Mouse (Mus musculus): ENCODE results near the gene Bdnf. TPM values are rescaled to one million over a fixed set of nuclear protein-coding genes. Genes with fewer than 3 reads are reported as not detected.

Bdnf gene
- 1.2 and 1.5 TPM in 2 replicates for polyA plus RNA-seq (2011; ENCODE audit: insufficient read depth, insufficient read length, low read depth, missing spikeins)

DNA sequence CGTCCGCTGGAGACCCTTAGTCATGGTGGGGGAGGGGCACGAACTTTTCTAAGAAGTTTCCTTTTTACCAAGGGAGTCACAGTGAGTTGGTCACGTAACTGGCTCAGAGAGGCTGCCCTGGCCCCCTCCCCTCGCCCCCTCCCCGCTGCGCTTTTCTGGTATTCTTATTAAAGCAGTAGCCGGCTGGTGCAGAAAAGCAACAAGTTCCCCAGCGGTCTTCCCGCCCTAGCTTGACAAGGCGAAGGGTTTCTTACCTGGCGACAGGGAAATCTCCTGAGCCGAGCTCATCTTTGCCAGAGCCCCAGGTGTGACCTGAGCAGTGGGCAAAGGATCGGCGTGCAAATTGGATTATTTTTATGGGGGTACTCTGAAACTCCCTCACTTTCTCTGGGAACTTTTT, at the start of gene Bdnf:
Bdnf (plus strand) TSS at position 169 of the 400 bp plus-strand sequence.
- H3K27ac ChIP-seq (ENCODE audit: insufficient read depth, low read length): no peak within 1 kb of the TSS
- H3K36me3 ChIP-seq (ENCODE audit: control insufficient read depth, insufficient read depth, low read length, poor library complexity, severe bottlenecking): no peaks in the 10 kb centered on the region
- peak within 1 kb of the TSS; percentile 63 for H3K9ac ChIP-seq (ENCODE audit: low read depth, poor library complexity, severe bottlenecking)
- H3K4me1 ChIP-seq (ENCODE audit: control insufficient read depth, insufficient read depth, low read length): no peaks in the 10 kb centered on the region
- peak within 1 kb of the TSS; percentile 62 for H3K4me3 ChIP-seq (ENCODE audit: low read depth, low read length)
- H3K27me3 ChIP-seq (ENCODE audit: control insufficient read depth, insufficient read depth, low read length, poor library complexity, severe bottlenecking): peaks cover 10% of the 10 kb centered on the region
- TF ChIP-seq CTCF (IDR thresholded peaks at IDR 0.05; ENCODE audit: low read depth, low read length): no peak
- TF ChIP-seq POLR2A (IDR thresholded peaks at IDR 0.05; ENCODE audit: insufficient read depth, low read length): no peak
- TF ChIP-seq EP300 (IDR thresholded peaks at IDR 0.05; ENCODE audit: insufficient read depth, low read depth, low read length): no peak
- H3K9me3 ChIP-seq (replicated peaks; ENCODE audit: control insufficient read depth, insufficient read depth, low read length, poor library complexity, severe bottlenecking): no peaks in the 10 kb centered on the region

DNA sequence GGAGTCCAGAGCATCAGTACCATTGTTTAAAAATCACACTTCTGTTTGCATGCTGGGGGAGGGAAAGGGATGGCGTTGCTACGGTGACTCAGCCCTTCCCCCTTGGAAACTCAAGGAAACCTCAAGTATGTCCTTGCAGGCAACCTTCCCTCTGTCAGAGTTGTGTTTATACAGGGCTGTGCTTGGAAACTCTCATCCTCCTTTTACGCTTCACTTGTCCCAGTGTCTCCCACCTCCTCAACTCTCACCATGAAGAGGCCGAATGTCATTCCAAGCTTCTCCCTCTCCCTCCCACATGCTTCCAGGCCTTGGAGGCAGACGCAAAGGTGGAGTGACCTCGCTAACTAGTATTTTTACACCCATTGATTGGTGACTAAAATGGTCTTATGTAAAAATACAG, 47.6 kb upstream of the Bdnf start:
- no peak for TF ChIP-seq POLR2A (IDR thresholded peaks at IDR 0.05; ENCODE audit: insufficient read depth, low read length)
- no peak for TF ChIP-seq CTCF (IDR thresholded peaks at IDR 0.05; ENCODE audit: low read depth, low read length)
- TF ChIP-seq EP300 (IDR thresholded peaks at IDR 0.05; ENCODE audit: insufficient read depth, low read depth, low read length): no peak
- Histone ChIP-seq H3K36me3 (ENCODE audit: control insufficient read depth, insufficient read depth, low read length, poor library complexity, severe bottlenecking) (no peaks in the 10 kb centered on the region), H3K27me3 (ENCODE audit: control insufficient read depth, insufficient read depth, low read length, poor library complexity, severe bottlenecking) (no peaks in the 10 kb centered on the region), H3K27ac (ENCODE audit: insufficient read depth, low read length) (no peak overlapping the region), H3K9me3 (replicated peaks; ENCODE audit: control insufficient read depth, insufficient read depth, low read length, poor library complexity, severe bottlenecking) (no peaks in the 10 kb centered on the region), H3K9ac (ENCODE audit: low read depth, poor library complexity, severe bottlenecking) (no peak overlapping the region), H3K4me3 (ENCODE audit: low read depth, low read length) (no peak overlapping the region), H3K4me1 (ENCODE audit: control insufficient read depth, insufficient read depth, low read length) (peaks cover 5% of the 10 kb centered on the region)

DNA sequence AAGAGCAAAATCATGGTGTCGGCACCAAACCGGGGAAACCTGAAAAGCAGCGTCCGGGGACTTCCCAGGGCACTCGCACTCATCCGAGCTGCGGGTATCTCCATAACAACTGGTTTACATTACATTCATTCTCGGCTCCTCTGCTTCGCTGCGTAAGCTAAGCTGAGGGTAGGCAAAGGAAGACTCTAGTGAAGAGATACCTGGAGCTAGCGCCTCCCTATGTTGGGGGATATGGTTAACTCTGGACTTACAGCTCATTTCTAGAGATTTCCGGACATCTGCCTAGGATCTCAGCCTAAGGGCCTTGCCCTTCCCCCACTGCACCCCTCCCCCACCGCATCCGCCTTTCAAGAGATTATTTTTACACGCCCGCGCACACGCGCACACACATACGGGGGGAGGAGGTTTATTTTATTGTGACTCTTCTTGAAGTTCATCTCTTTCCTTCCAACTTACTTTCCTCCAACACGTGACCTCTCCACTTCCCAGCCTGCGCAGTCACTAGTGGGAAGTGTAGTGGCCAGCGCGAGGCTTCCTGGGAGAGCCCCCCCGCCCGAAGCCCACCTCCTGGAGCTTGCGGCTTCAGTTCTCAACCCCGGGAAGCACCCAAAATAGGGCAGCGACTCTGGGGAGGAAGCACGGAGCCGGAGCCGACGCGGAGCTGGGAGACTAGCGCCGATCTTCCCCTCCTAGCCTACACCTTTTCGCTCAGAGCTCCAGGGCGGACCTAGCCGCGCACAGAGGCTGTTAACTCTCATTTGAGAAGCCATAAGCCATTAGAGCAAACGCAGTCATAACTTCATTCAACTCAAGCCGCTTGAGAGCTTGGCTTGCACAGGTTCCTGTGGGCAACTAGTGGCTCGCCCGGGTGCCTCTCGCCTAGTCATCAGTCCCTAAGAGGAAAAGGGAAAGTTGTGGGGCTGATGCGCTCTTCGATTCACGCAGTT, 718 bp upstream of the Bdnf start:
- H3K27ac ChIP-seq (ENCODE audit: insufficient read depth, low read length): no peak overlapping the region
- no peaks in the 10 kb centered on the region for H3K4me1 ChIP-seq (ENCODE audit: control insufficient read depth, insufficient read depth, low read length)
- H3K9ac ChIP-seq (ENCODE audit: low read depth, poor library complexity, severe bottlenecking): peak overlapping the region; percentile 63
- H3K9me3 ChIP-seq (replicated peaks; ENCODE audit: control insufficient read depth, insufficient read depth, low read length, poor library complexity, severe bottlenecking): no peaks in the 10 kb centered on the region
- no peak for TF ChIP-seq CTCF (IDR thresholded peaks at IDR 0.05; ENCODE audit: low read depth, low read length)
- TF ChIP-seq EP300 (IDR thresholded peaks at IDR 0.05; ENCODE audit: insufficient read depth, low read depth, low read length): no peak
- no peak for TF ChIP-seq POLR2A (IDR thresholded peaks at IDR 0.05; ENCODE audit: insufficient read depth, low read length)
- no peaks in the 10 kb centered on the region for H3K36me3 ChIP-seq (ENCODE audit: control insufficient read depth, insufficient read depth, low read length, poor library complexity, severe bottlenecking)
- peak overlapping the region; percentile 62 for H3K4me3 ChIP-seq (ENCODE audit: low read depth, low read length)
- peaks cover 10% of the 10 kb centered on the region for H3K27me3 ChIP-seq (ENCODE audit: control insufficient read depth, insufficient read depth, low read length, poor library complexity, severe bottlenecking)

DNA sequence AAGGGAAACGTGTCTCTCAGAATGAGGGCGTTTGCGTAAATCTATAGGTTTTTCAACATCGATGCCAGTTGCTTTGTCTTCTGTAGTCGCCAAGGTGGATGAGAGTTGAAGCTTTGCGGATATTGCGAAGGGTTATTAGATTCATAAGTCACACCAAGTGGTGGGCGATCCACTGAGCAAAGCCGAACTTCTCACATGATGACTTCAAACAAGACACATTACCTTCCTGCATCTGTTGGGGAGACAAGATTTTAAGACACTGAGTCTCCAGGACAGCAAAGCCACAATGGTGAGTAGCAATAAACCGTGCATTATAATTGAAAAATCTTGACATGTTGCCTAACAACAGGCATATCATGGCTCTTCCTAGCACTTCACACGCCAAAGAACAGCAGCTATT, 551 bp downstream of the Bdnf start:
- Histone ChIP-seq H3K36me3 (ENCODE audit: control insufficient read depth, insufficient read depth, low read length, poor library complexity, severe bottlenecking) (no peaks in the 10 kb centered on the region), H3K4me3 (ENCODE audit: low read depth, low read length) (no peak overlapping the region), H3K9ac (ENCODE audit: low read depth, poor library complexity, severe bottlenecking) (0 out of 2 replicates have a peak overlapping the region, but pooled peaks have one; percentile 63), H3K27ac (ENCODE audit: insufficient read depth, low read length) (no peak overlapping the region), H3K4me1 (ENCODE audit: control insufficient read depth, insufficient read depth, low read length) (no peaks in the 10 kb centered on the region), H3K27me3 (ENCODE audit: control insufficient read depth, insufficient read depth, low read length, poor library complexity, severe bottlenecking) (peaks cover 10% of the 10 kb centered on the region), H3K9me3 (replicated peaks; ENCODE audit: control insufficient read depth, insufficient read depth, low read length, poor library complexity, severe bottlenecking) (no peaks in the 10 kb centered on the region)
- TF ChIP-seq POLR2A (IDR thresholded peaks at IDR 0.05; ENCODE audit: insufficient read depth, low read length) (no peak), CTCF (IDR thresholded peaks at IDR 0.05; ENCODE audit: low read depth, low read length) (no peak), EP300 (IDR thresholded peaks at IDR 0.05; ENCODE audit: insufficient read depth, low read depth, low read length) (no peak)

DNA sequence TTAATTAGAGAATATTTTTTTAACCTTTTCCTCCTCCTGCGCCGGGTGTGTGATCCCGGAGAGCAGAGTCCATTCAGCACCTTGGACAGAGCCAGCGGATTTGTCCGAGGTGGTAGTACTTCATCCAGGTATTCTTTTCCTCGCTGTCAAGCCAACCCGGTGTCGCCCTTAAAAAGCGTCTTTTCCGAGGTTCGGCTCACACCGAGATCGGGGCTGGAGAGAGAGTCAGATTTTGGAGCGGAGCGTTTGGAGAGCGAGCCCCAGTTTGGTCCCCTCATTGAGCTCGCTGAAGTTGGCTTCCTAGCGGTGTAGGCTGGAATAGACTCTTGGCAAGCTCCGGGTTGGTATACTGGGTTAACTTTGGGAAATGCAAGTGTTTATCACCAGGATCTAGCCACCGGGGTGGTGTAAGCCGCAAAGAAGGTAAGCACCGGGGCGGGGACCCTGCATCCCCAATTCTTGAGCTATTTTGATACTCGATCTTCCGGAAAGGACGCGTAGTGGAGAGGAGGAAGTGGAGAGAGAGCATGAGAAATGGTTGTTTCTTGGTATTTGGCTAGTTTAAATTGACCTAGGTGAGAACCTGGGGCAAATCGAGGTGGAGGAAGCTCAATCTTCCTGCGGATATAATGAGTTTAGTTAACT, 1.6 kb downstream of the Bdnf start:
- H3K27me3 ChIP-seq (ENCODE audit: control insufficient read depth, insufficient read depth, low read length, poor library complexity, severe bottlenecking): peaks cover 10% of the 10 kb centered on the region

More for the DNA sequence above, 1.6 kb downstream of the Bdnf start:
- Histone ChIP-seq H3K36me3 (ENCODE audit: control insufficient read depth, insufficient read depth, low read length, poor library complexity, severe bottlenecking) (no peaks in the 10 kb centered on the region), H3K9ac (ENCODE audit: low read depth, poor library complexity, severe bottlenecking) (peak overlapping the region; percentile 86), H3K4me1 (ENCODE audit: control insufficient read depth, insufficient read depth, low read length) (no peaks in the 10 kb centered on the region), H3K4me3 (ENCODE audit: low read depth, low read length) (peak overlapping the region; percentile 91), H3K9me3 (replicated peaks; ENCODE audit: control insufficient read depth, insufficient read depth, low read length, poor library complexity, severe bottlenecking) (no peaks in the 10 kb centered on the region), H3K27ac (ENCODE audit: insufficient read depth, low read length) (no peak overlapping the region)
- TF ChIP-seq CTCF (IDR thresholded peaks at IDR 0.05; ENCODE audit: low read depth, low read length) (no peak), EP300 (IDR thresholded peaks at IDR 0.05; ENCODE audit: insufficient read depth, low read depth, low read length) (no peak), POLR2A (IDR thresholded peaks at IDR 0.05; ENCODE audit: insufficient read depth, low read length) (no peak)
